Mouse (Mus musculus) MEL (cell line): ENCODE results near the gene Pllp. TPM values are rescaled to one million over a fixed set of nuclear protein-coding genes. Genes with fewer than 3 reads are reported as not detected.

ENCODE experiments used
- DNase-seq: peaks from one replicate; pipeline ENCODE4 v3.0.0; 2011; ENCODE audit warnings: low read depth, low spot score
- H3K27ac ChIP-seq: 2 replicates; pipeline ENCODE4 v1.5.1; 2012; ENCODE audit warnings: low read depth, mild to moderate bottlenecking, control low read depth, low read length, moderate library complexity; ENCODE audit not compliant: control insufficient read depth
- H3K27me3 ChIP-seq, 2 experiments: fragments of 150-350 bp in 1 of 2; sonication (generic) in 1 of 2; 2 replicates each; pipeline ENCODE4 v1.6.1; 2012; ENCODE audit warnings: low read length in 2 of 2, mild to moderate bottlenecking in 2 of 2, improper control_type of control experiment in 1 of 2, moderate library complexity in 1 of 2; ENCODE audit not compliant: insufficient read depth in 2 of 2, control insufficient read depth in 1 of 2
- H3K36me3 ChIP-seq, 2 experiments: 2 replicates each; pipeline ENCODE4 v1.6.1; 2012 to 2014; ENCODE audit warnings: low read length in 2 of 2, improper control_type of control experiment in 1 of 2, inconsistent platforms in 1 of 2, mild to moderate bottlenecking in 1 of 2; ENCODE audit not compliant: insufficient read depth in 2 of 2, control insufficient read depth in 1 of 2
- H3K4me1 ChIP-seq, 2 experiments: fragments of 150-350 bp in 1 of 2; sonication (generic) in 1 of 2; 2 replicates each; pipeline ENCODE4 v1.6.1; 2012; ENCODE audit warnings: low read length in 2 of 2, improper control_type of control experiment in 1 of 2, mild to moderate bottlenecking in 1 of 2; ENCODE audit not compliant: insufficient read depth in 2 of 2, control insufficient read depth in 1 of 2
- H3K4me3 ChIP-seq, 2 experiments: fragments of 150-350 bp in 1 of 2; sonication (generic) in 1 of 2; 2 replicates each; pipeline ENCODE4 v1.5.1; 2012; ENCODE audit warnings: low read depth in 2 of 2, low read length in 2 of 2, mild to moderate bottlenecking in 2 of 2, moderate library complexity in 2 of 2, control low read depth in 1 of 2, improper control_type of control experiment in 1 of 2; ENCODE audit not compliant: control insufficient read depth in 1 of 2, insufficient read depth in 1 of 2
- H3K79me2 ChIP-seq: 2 replicates; pipeline ENCODE4 v1.6.1; 2012; ENCODE audit warnings: mild to moderate bottlenecking, low read length, moderate library complexity; ENCODE audit not compliant: control insufficient read depth, poor library complexity, insufficient read depth
- H3K9ac ChIP-seq: 2 replicates; pipeline ENCODE4 v1.6.1; 2012; ENCODE audit warnings: low read depth, mild to moderate bottlenecking, control low read depth, low read length, moderate library complexity; ENCODE audit not compliant: control insufficient read depth, poor library complexity, severe bottlenecking
- H3K9me3 ChIP-seq: fragments of 150-350 bp; sonication (generic); replicated peaks from 2 replicates; pipeline ENCODE4 v1.6.1; 2012; ENCODE audit warnings: mild to moderate bottlenecking, low read length, improper control_type of control experiment, moderate library complexity; ENCODE audit not compliant: insufficient read depth
- BHLHE40 ChIP-seq: IDR thresholded peaks from 2 replicates; pipeline ENCODE4 v1.6.1; 2012; ENCODE audit warnings: low read depth, mild to moderate bottlenecking, inconsistent platforms, low read length, improper control_type of control experiment, borderline replicate concordance
- CHD1 ChIP-seq: IDR thresholded peaks from 2 replicates; pipeline ENCODE4 v1.6.1; 2012; ENCODE audit warnings: low read depth, mild to moderate bottlenecking, inconsistent platforms, low read length, improper control_type of control experiment
- CHD2 ChIP-seq: IDR thresholded peaks from 2 replicates; pipeline ENCODE4 v1.6.1; 2011; ENCODE audit warnings: low read length, improper control_type of control experiment
- CTCF ChIP-seq, 3 experiments: IDR thresholded peaks in 2 of 3; conservative IDR thresholded peaks in 1 of 3; 2 replicates each; pipeline ENCODE4 v1.5.1; 2011 to 2012; ENCODE audit warnings: low read length in 3 of 3, low read depth in 2 of 3, mild to moderate bottlenecking in 2 of 3, improper control_type of control experiment in 1 of 3, inconsistent platforms in 1 of 3, mixed read lengths in 1 of 3, moderate library complexity in 1 of 3; ENCODE audit not compliant: control insufficient read depth in 1 of 3, insufficient read depth in 1 of 3, poor library complexity in 1 of 3, severe bottlenecking in 1 of 3
- E2F4 ChIP-seq: IDR thresholded peaks from 2 replicates; pipeline ENCODE4 v1.6.1; 2011; ENCODE audit warnings: low read depth, low read length, improper control_type of control experiment, borderline replicate concordance
- ELF1 ChIP-seq: IDR thresholded peaks from 2 replicates; pipeline ENCODE4 v1.6.1; 2014; ENCODE audit warnings: low read depth, mild to moderate bottlenecking, inconsistent platforms, low read length, improper control_type of control experiment, moderate library complexity
- EP300 ChIP-seq, 2 experiments: IDR thresholded peaks; 2 replicates each; pipeline ENCODE4 v1.6.1; 2011; ENCODE audit warnings: improper control_type of control experiment in 2 of 2, low read length in 2 of 2, low read depth in 1 of 2, mild to moderate bottlenecking in 1 of 2
- GABPA ChIP-seq: IDR thresholded peaks from 2 replicates; pipeline ENCODE4 v1.6.1; 2012; ENCODE audit warnings: low read depth, mild to moderate bottlenecking, inconsistent platforms, low read length, improper control_type of control experiment, moderate library complexity
- GATA1 ChIP-seq: IDR thresholded peaks from 2 replicates; pipeline ENCODE4 v1.6.1; 2011; ENCODE audit warnings: low read depth, low read length, improper control_type of control experiment
- JUND ChIP-seq: IDR thresholded peaks from 2 replicates; pipeline ENCODE4 v1.6.1; 2011; ENCODE audit warnings: low read depth, mild to moderate bottlenecking, improper control_type of control experiment, low read length
- KAT2A ChIP-seq: conservative IDR thresholded peaks from 2 replicates; pipeline ENCODE4 v1.6.1; 2012; ENCODE audit warnings: low read depth, low read length, improper control_type of control experiment, inconsistent platforms
- MAFK ChIP-seq: IDR thresholded peaks from 2 replicates; pipeline ENCODE4 v1.6.1; 2011; ENCODE audit warnings: low read depth, mild to moderate bottlenecking, low read length, improper control_type of control experiment, borderline replicate concordance
- MAX ChIP-seq: IDR thresholded peaks from 2 replicates; pipeline ENCODE4 v1.6.1; 2011; ENCODE audit warnings: low read length, improper control_type of control experiment
- MAZ ChIP-seq: IDR thresholded peaks from 2 replicates; pipeline ENCODE4 v1.6.1; 2012; ENCODE audit warnings: low read depth, mild to moderate bottlenecking, inconsistent platforms, low read length, improper control_type of control experiment
- MEF2A ChIP-seq: IDR thresholded peaks from 2 replicates; pipeline ENCODE4 v1.6.1; 2014; ENCODE audit warnings: low read depth, mild to moderate bottlenecking, inconsistent platforms, low read length, improper control_type of control experiment; ENCODE audit not compliant: poor library complexity, insufficient replicate concordance, severe bottlenecking; ENCODE audit errors: extremely low read depth
- MXI1 ChIP-seq: IDR thresholded peaks from 2 replicates; pipeline ENCODE4 v1.6.1; 2011; ENCODE audit warnings: mild to moderate bottlenecking, low read depth, low read length, improper control_type of control experiment
- MYC ChIP-seq: IDR thresholded peaks from 2 replicates; pipeline ENCODE4 v1.6.1; 2011; ENCODE audit warnings: low read depth, mild to moderate bottlenecking, low read length, improper control_type of control experiment, moderate library complexity
- NELFE ChIP-seq: IDR thresholded peaks from 2 replicates; pipeline ENCODE4 v1.6.1; 2011; ENCODE audit warnings: low read depth, low read length, improper control_type of control experiment
- NRF1 ChIP-seq: IDR thresholded peaks from 2 replicates; pipeline ENCODE4 v1.6.1; 2014; ENCODE audit warnings: low read depth, mild to moderate bottlenecking, inconsistent platforms, low read length, improper control_type of control experiment, moderate library complexity; ENCODE audit not compliant: poor library complexity, insufficient read depth, severe bottlenecking
- POLR2A ChIP-seq, 2 experiments: IDR thresholded peaks; 2 replicates each; pipeline ENCODE4 v1.6.1; 2011 to 2012; ENCODE audit warnings: low read length in 2 of 2, mild to moderate bottlenecking in 2 of 2, control low read depth in 1 of 2, improper control_type of control experiment in 1 of 2, low read depth in 1 of 2, moderate library complexity in 1 of 2; ENCODE audit not compliant: control insufficient read depth in 1 of 2, insufficient read depth in 1 of 2, poor library complexity in 1 of 2
- POLR2AphosphoS2 ChIP-seq: IDR thresholded peaks from 2 replicates; pipeline ENCODE4 v1.6.1; 2011; ENCODE audit warnings: low read length, improper control_type of control experiment
- POLR2AphosphoS5 ChIP-seq: IDR thresholded peaks from 2 replicates; pipeline ENCODE4 v1.6.1; 2012; ENCODE audit warnings: low read depth, borderline replicate concordance, mild to moderate bottlenecking, inconsistent platforms, low read length, moderate library complexity, mixed read lengths
- RAD21 ChIP-seq: IDR thresholded peaks from 2 replicates; pipeline ENCODE4 v1.6.1; 2011; ENCODE audit warnings: mild to moderate bottlenecking, low read depth, low read length, improper control_type of control experiment
- RCOR1 ChIP-seq: IDR thresholded peaks from 2 replicates; pipeline ENCODE4 v1.6.1; 2012; ENCODE audit warnings: low read depth, mild to moderate bottlenecking, inconsistent platforms, low read length, improper control_type of control experiment
- SIN3A ChIP-seq: IDR thresholded peaks from 2 replicates; pipeline ENCODE4 v1.6.1; 2012; ENCODE audit warnings: low read length, improper control_type of control experiment, inconsistent platforms
- SMC3 ChIP-seq: IDR thresholded peaks from 2 replicates; pipeline ENCODE4 v1.6.1; 2011; ENCODE audit warnings: low read depth, low read length, improper control_type of control experiment
- TAL1 ChIP-seq: IDR thresholded peaks from 2 replicates; pipeline ENCODE4 v1.6.1; 2012; ENCODE audit warnings: mild to moderate bottlenecking, inconsistent platforms, low read length, moderate library complexity, mixed read lengths
- TBP ChIP-seq: IDR thresholded peaks from 2 replicates; pipeline ENCODE4 v1.8.0; 2011; ENCODE audit warnings: low read depth, low read length, improper control_type of control experiment
- TCF12 ChIP-seq: IDR thresholded peaks from 2 replicates; pipeline ENCODE4 v1.6.1; 2014; ENCODE audit warnings: low read depth, mild to moderate bottlenecking, inconsistent platforms, low read length, improper control_type of control experiment, moderate library complexity
- UBTF ChIP-seq: IDR thresholded peaks from 2 replicates; pipeline ENCODE4 v1.6.1; 2012; ENCODE audit warnings: low read depth, mild to moderate bottlenecking, inconsistent platforms, low read length, improper control_type of control experiment, moderate library complexity, borderline replicate concordance; ENCODE audit not compliant: insufficient read depth
- USF1 ChIP-seq: IDR thresholded peaks from 2 replicates; pipeline ENCODE4 v1.6.1; 2014; ENCODE audit warnings: low read depth, mild to moderate bottlenecking, inconsistent platforms, low read length, improper control_type of control experiment, moderate library complexity
- USF2 ChIP-seq, 2 experiments: IDR thresholded peaks; 2 replicates each; pipeline ENCODE4 v1.6.1; 2011 to 2012; ENCODE audit warnings: improper control_type of control experiment in 2 of 2, low read length in 2 of 2, borderline replicate concordance in 1 of 2, inconsistent platforms in 1 of 2, low read depth in 1 of 2, mild to moderate bottlenecking in 1 of 2; ENCODE audit not compliant: insufficient read depth in 1 of 2
- ZC3H11A ChIP-seq: IDR thresholded peaks from 2 replicates; pipeline ENCODE4 v1.6.1; 2012; ENCODE audit warnings: low read depth, mild to moderate bottlenecking, inconsistent platforms, low read length, improper control_type of control experiment
- ZKSCAN1 ChIP-seq: IDR thresholded peaks from 2 replicates; pipeline ENCODE4 v1.6.1; 2012; ENCODE audit warnings: low read depth, mild to moderate bottlenecking, inconsistent platforms, low read length, improper control_type of control experiment, moderate library complexity
- ZMIZ1 ChIP-seq: IDR thresholded peaks from 2 replicates; pipeline ENCODE4 v1.6.1; 2012; ENCODE audit warnings: low read depth, mild to moderate bottlenecking, inconsistent platforms, low read length, improper control_type of control experiment, moderate library complexity
- ZNF384 ChIP-seq: IDR thresholded peaks from 2 replicates; pipeline ENCODE4 v1.6.1; 2012; ENCODE audit warnings: low read depth, mild to moderate bottlenecking, inconsistent platforms, low read length, improper control_type of control experiment
- polyA plus RNA-seq, 2 experiments: library from polyadenylated mRNA; stranded (reverse) in 1 of 2; unstranded in 1 of 2; fragments of >175 nt in 1 of 2; fragments of >200 nt in 1 of 2; gene quantifications; 2 replicates each; pipeline versions ENCODE4 v1.2.1 to v1.2.4; 2012; ENCODE audit warnings: low replicate concordance in 2 of 2, low read depth in 1 of 2; ENCODE audit not compliant: insufficient read length in 2 of 2, insufficient read depth in 1 of 2, missing spikeins in 1 of 2
- total RNA-seq: library from RNA; depleted of rRNA; stranded (reverse); fragments of 300-350 nt; gene quantifications from 2 replicates; pipeline ENCODE4 v1.2.3, GENCODE M21; 2012

Pllp gene
- total and polyA plus RNA-seq, 3 experiments: 0.06 TPM; not detected in 2

DNA sequence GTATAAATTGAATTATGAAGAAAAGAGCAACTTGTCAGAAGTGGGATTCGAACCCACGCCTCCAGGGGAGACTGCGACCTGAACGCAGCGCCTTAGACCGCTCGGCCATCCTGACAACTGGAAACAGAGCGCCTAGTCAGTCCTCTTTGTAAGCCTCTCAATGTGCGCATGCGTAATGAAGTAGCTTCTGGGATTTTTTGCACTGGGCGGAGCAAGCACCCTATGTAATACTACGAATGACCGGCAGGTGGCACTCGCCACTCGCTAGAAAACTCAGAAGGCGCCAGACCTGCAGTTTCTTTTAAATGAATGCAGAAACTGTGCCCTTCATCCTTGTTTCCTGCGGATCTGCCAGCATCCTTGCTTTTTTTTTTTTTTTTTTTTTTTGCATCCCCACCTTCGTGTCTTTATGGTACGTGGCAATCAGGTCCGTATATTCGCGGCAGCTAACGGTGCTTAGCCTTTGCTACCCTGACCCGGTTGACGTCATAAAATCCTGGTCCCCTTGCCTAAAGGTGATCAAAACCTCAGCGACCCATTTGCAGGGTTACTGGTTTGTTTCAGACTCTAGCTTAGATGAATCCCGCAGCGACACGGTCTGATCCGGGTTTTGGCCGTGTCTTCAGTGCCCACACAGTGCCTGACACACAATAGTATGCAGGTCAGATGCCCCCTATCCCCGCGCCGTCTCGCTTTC lies 8.0 kb upstream of the Pllp start:
- peak; percentile 96 for DNase-seq
- TF ChIP-seq POLR2AphosphoS2 (no peak), USF2 (IDR thresholded peaks at IDR 0.05; ENCODE audit: borderline replicate concordance in 1 of 2, insufficient read depth in 1 of 2, low read depth in 1 of 2, low read length in 2 of 2) (no peak), CHD1 (no peak), TBP (peak; percentile 99), ZMIZ1 (no peak), ELF1 (peak; percentile 80), MAZ (no peak), MEF2A (no peak), TCF12 (no peak), KAT2A (peak; percentile 55; the same call in 1 of the 2 replicates), ZNF384 (peak; percentile 70), RCOR1 (no peak), MAFK (peak; percentile 98), RAD21 (peak; percentile 97), BHLHE40 (no peak), CHD2 (no peak), ZKSCAN1 (no peak), SMC3 (peak; percentile 90), GABPA (no peak), USF1 (no peak), SIN3A (peak; percentile 78), POLR2AphosphoS5 (no peak), MAX (no peak), NELFE (no peak), CTCF (IDR thresholded peaks at IDR 0.05 in 2 of 3, conservative IDR thresholded peaks at IDR 0.05 in 1 of 3; ENCODE audit: control insufficient read depth in 1 of 3, insufficient read depth in 1 of 3, low read depth in 2 of 3, low read length in 3 of 3, poor library complexity in 1 of 3, severe bottlenecking in 1 of 3) (peak; percentile 80 to 97 (median 92)), UBTF (no peak), POLR2A (IDR thresholded peaks at IDR 0.05; ENCODE audit: control insufficient read depth in 1 of 2, insufficient read depth in 1 of 2, low read depth in 1 of 2, low read length in 2 of 2, poor library complexity in 1 of 2) (no peak), GATA1 (no peak), EP300 (IDR thresholded peaks at IDR 0.05; ENCODE audit: low read depth in 1 of 2, low read length in 2 of 2) (no peak), MXI1 (peak; percentile 67; the same call in 1 of the 2 replicates), ZC3H11A (peak; percentile 81), TAL1 (no peak), NRF1 (peak; percentile 87), E2F4 (no peak), JUND (peak; percentile 56; the same call in 1 of the 2 replicates), MYC (peak; percentile 62; the same call in 1 of the 2 replicates)

More for the DNA sequence above, 8.0 kb upstream of the Pllp start:
- Histone ChIP-seq H3K9me3 (no peaks in the 10 kb centered on the region), H3K4me3 (peak overlapping the region; percentile 43 to 77), H3K79me2 (no peaks in the 10 kb centered on the region), H3K9ac (peak overlapping the region; percentile 41), H3K27me3 (0 out of 4 replicates have a peak, but pooled peaks cover 0 to 2% of the 10 kb centered on the region in 2 experiments), H3K4me1 (peaks cover 0 to 4% of the 10 kb centered on the region in 2 experiments; a peak in 2 of 4 replicates), H3K27ac (no peak overlapping the region), H3K36me3 (no peaks in the 10 kb centered on the region)
